ENCODE assay signal across 7 mouse cellular contexts in genomic region chr6:68711084-68711483, GRCm38 (mm10).
DNase-seq lines count a peak whose midpoint lies in the region; ATAC-seq and TF ChIP-seq lines count a peak whose summit lies in the region.
"Not testable (repeated sequence)": the region's sequence is repeated elsewhere in the genome, so short reads cannot be mapped to it uniquely, and the experiment has no call there.

No protein-coding gene starts in this region.

- peak; percentile 21 for DNase-seq in brain, adult 2 months (ENCODE audit: low read depth, low spot score)
- DNase-seq in brain, embryonic 18.5 days (ENCODE audit: low read depth, low spot score) = peak; percentile 4
- DNase-seq in hindbrain, postnatal 0 days (ENCODE audit: low spot score) = peak; percentile 6
- DNase-seq in midbrain, embryonic 14.5 days = peak; percentile 1
- DNase-seq in retina, adult 2 months (ENCODE audit: low read depth, low spot score) = peak; percentile 0
- peak; percentile 2 for DNase-seq in telencephalon, adult 2 months (ENCODE audit: low read depth, low spot score)

- H3K4me3 ChIP-seq in hindbrain, embryonic 13.5 days; hindbrain, postnatal 0 days (ENCODE audit: low read length); midbrain, embryonic 14.5 days (replicated peaks; ENCODE audit: low read depth, low read length): not testable (repeated sequence)

- H3K36me3 ChIP-seq in hindbrain, embryonic 13.5 days; hindbrain, postnatal 0 days (ENCODE audit: insufficient read depth, low read length); midbrain, embryonic 14.5 days (ENCODE audit: control insufficient read depth, insufficient read depth, low read length): not testable (repeated sequence)

- not testable (repeated sequence) for H3K27me3 ChIP-seq in hindbrain, embryonic 13.5 days; hindbrain, postnatal 0 days (ENCODE audit: insufficient read depth, low read length); midbrain, embryonic 14.5 days (ENCODE audit: control insufficient read depth, insufficient read depth, low read length)

- H3K27ac ChIP-seq in hindbrain, embryonic 13.5 days; hindbrain, postnatal 0 days; midbrain, embryonic 14.5 days (replicated peaks; ENCODE audit: low read depth, low read length): not testable (repeated sequence)

- not testable (repeated sequence) for TF ChIP-seq CTCF in hindbrain, postnatal 0 days (IDR thresholded peaks at IDR 0.05; ENCODE audit: low read depth)

- H3K4me2 ChIP-seq in hindbrain, embryonic 13.5 days; hindbrain, postnatal 0 days (ENCODE audit: low read depth, low read length); midbrain, embryonic 14.5 days (ENCODE audit: low read length): not testable (repeated sequence)

- not testable (repeated sequence) for H3K9ac ChIP-seq in hindbrain, embryonic 13.5 days; hindbrain, postnatal 0 days (replicated peaks; ENCODE audit: low read length); midbrain, embryonic 14.5 days (replicated peaks; ENCODE audit: low read length)

- peak; percentile 54; the same call in 1 of the 2 replicates for ATAC-seq in hindbrain, embryonic 13.5 days (ENCODE audit: low FRiP score)
- 0 out of 2 replicates have a peak, but pooled peaks have one; percentile 27 for ATAC-seq in hindbrain, postnatal 0 days
- not testable (repeated sequence) for ATAC-seq in midbrain, embryonic 14.5 days (ENCODE audit: low FRiP score, low TSS enrichment)

- WGBS in hindbrain, embryonic 13.5 days = 74% methylated on average over 1 of the region's 1 CpGs
- WGBS in hindbrain, postnatal 0 days = 74% methylated on average over 1 of the region's 1 CpGs
- WGBS in midbrain, embryonic 14.5 days = 70% methylated on average over 1 of the region's 1 CpGs

- not testable (repeated sequence) for H3K4me1 ChIP-seq in hindbrain, embryonic 13.5 days (replicated peaks); hindbrain, postnatal 0 days (ENCODE audit: insufficient read depth, low read length); midbrain, embryonic 14.5 days (ENCODE audit: control insufficient read depth, insufficient read depth, low read length)

- not testable (repeated sequence) for H3K9me3 ChIP-seq in hindbrain, embryonic 13.5 days; hindbrain, postnatal 0 days (ENCODE audit: low read length); midbrain, embryonic 14.5 days (ENCODE audit: control insufficient read depth, low read length)
